Mouse (Mus musculus): ENCODE measurements around the gene Mat1a. TPM values are rescaled to one million over a fixed set of nuclear protein-coding genes. Genes with fewer than 3 reads are reported as not detected.

The Mat1a gene
- total RNA-seq (2021) = under 1 TPM in 1 of 2 experiments, not detected in 1; 0.56 TPM
- long read RNA-seq, experiment 1 = 0 reads
- long read RNA-seq, experiment 2 = 0 reads

- no peak for DNase-seq (ENCODE audit: low spot score in 2 of 2)
Observed at GRCm38 (mm10) chr14:41104853-41105444, at the start of gene Mat1a. TSS of gene Mat1a (plus strand) at chr14:41105035.

GRCm38 (mm10) chr14:41065168-41065567 is 39.7 kb upstream of the Mat1a start:
- DNase-seq (ENCODE audit: low spot score in 2 of 2) = no peak

GRCm38 (mm10) chr14:41066416-41066815 is 38.4 kb upstream of the Mat1a start:
- no peak for DNase-seq (ENCODE audit: low spot score in 2 of 2)

- DNase-seq (ENCODE audit: low spot score in 2 of 2) = no peak
Observed at GRCm38 (mm10) chr14:41069108-41069507, 35.7 kb upstream of the Mat1a start, which contains the start of gene Dydc2. TSS of gene Dydc2 (minus strand) at chr14:41069208.

- DNase-seq (ENCODE audit: low spot score in 2 of 2) = no peak
Observed at GRCm38 (mm10) chr14:41070343-41070742, 34.5 kb upstream of the Mat1a start.

GRCm38 (mm10) chr14:41072229-41072943 is 32.4 kb upstream of the Mat1a start, which contains the start of gene Dydc1:
TSS of gene Dydc1 (plus strand) at chr14:41072911.
- peak; percentile 64 to 67 for DNase-seq (ENCODE audit: low spot score in 2 of 2)

GRCm38 (mm10) chr14:41072944-41073275 is 31.9 kb upstream of the Mat1a start:
- no peak for DNase-seq (ENCODE audit: low spot score in 2 of 2)

- DNase-seq (ENCODE audit: low spot score in 2 of 2) = no peak
Observed at GRCm38 (mm10) chr14:41082408-41082807, 22.4 kb upstream of the Mat1a start.

GRCm38 (mm10) chr14:41087509-41087908 is 17.3 kb upstream of the Mat1a start:
- DNase-seq (ENCODE audit: low spot score in 2 of 2) = peak in 1 of 2 experiments; percentile 23

- peak in 1 of 2 experiments; percentile 3 for DNase-seq (ENCODE audit: low spot score in 2 of 2)
Observed at GRCm38 (mm10) chr14:41090777-41091176, 14.1 kb upstream of the Mat1a start.

- DNase-seq (ENCODE audit: low spot score in 2 of 2) = no peak
Observed at GRCm38 (mm10) chr14:41094114-41094513, 10.7 kb upstream of the Mat1a start.

- DNase-seq (ENCODE audit: low spot score in 2 of 2) = no peak
Observed at GRCm38 (mm10) chr14:41096296-41096860, 8.5 kb upstream of the Mat1a start.

- no peak for DNase-seq (ENCODE audit: low spot score in 2 of 2)
Observed at GRCm38 (mm10) chr14:41098726-41099125, 6.1 kb upstream of the Mat1a start.

GRCm38 (mm10) chr14:41100712-41101111 is 4.1 kb upstream of the Mat1a start:
- no peak for DNase-seq (ENCODE audit: low spot score in 2 of 2)

GRCm38 (mm10) chr14:41101242-41101641 is 3.6 kb upstream of the Mat1a start:
- DNase-seq (ENCODE audit: low spot score in 2 of 2) = no peak

GRCm38 (mm10) chr14:41102269-41102668 is 2.6 kb upstream of the Mat1a start:
- DNase-seq (ENCODE audit: low spot score in 2 of 2) = no peak

GRCm38 (mm10) chr14:41111031-41111668 is 6.3 kb downstream of the Mat1a start:
- no peak for DNase-seq (ENCODE audit: low spot score in 2 of 2)

GRCm38 (mm10) chr14:41112944-41113343 is 8.1 kb downstream of the Mat1a start:
- DNase-seq (ENCODE audit: low spot score in 2 of 2) = no peak

GRCm38 (mm10) chr14:41116271-41116670 is 11.4 kb downstream of the Mat1a start:
- DNase-seq (ENCODE audit: low spot score in 2 of 2) = no peak

GRCm38 (mm10) chr14:41124683-41125082 is 19.8 kb downstream of the Mat1a start:
- no peak for DNase-seq (ENCODE audit: low spot score in 2 of 2)

GRCm38 (mm10) chr14:41127997-41128396 is 23.2 kb downstream of the Mat1a start:
- DNase-seq (ENCODE audit: low spot score in 2 of 2) = peak in 1 of 2 experiments; percentile 11

- DNase-seq (ENCODE audit: low spot score in 2 of 2) = no peak
Observed at GRCm38 (mm10) chr14:41131540-41131939, 26.7 kb downstream of the Mat1a start, which contains the start of gene Sftpa1. TSS of gene Sftpa1 (plus strand) at chr14:41131782.

Data from adrenal gland, adult 18-20 months (tissue).